Mouse (Mus musculus): Measurements from ENCODE around the gene Stk36. TPM values are rescaled to one million over a fixed set of nuclear protein-coding genes. Genes with fewer than 3 reads are reported as not detected.

Gene Stk36
- polyA plus RNA-seq, 2 experiments: 0.08 to 0.17 TPM

GRCm38 (mm10) chr1:74668371-74668770 lies 67.1 kb downstream of the Stk36 start:
- 58% methylated on average over 3 of the region's 3 CpGs for WGBS (ENCODE audit: insufficient replicate concordance)
- no peak for TF ChIP-seq CTCF (IDR thresholded peaks at IDR 0.05; ENCODE audit: low read depth)
- TF ChIP-seq EP300 (IDR thresholded peaks at IDR 0.05; ENCODE audit: low read depth): no peak
- H3K9me3 ChIP-seq (ENCODE audit: control insufficient read depth, low read length): no peaks in the 10 kb centered on the region
- H3K4me1 ChIP-seq (replicated peaks; ENCODE audit: control insufficient read depth in 2 of 2, insufficient read depth in 2 of 2, low read length in 1 of 2): peaks cover 0 to 5% of the 10 kb centered on the region in 2 experiments; a peak in 3 of 4 replicates
- H3K27me3 ChIP-seq (ENCODE audit: control insufficient read depth, insufficient read depth, low read length): no peaks in the 10 kb centered on the region
- ATAC-seq (ENCODE audit: insufficient read depth): no peak
- no peak overlapping the region for H3K9ac ChIP-seq (replicated peaks)
- no peak for DNase-seq (ENCODE audit: low read depth in 3 of 3, low spot score in 3 of 3)
- no peak overlapping the region for H3K27ac ChIP-seq
- H3K4me2 ChIP-seq (ENCODE audit: low read depth): no peak overlapping the region
- no peaks in the 10 kb centered on the region; the same call in 1 of the 2 replicates for H3K36me3 ChIP-seq (replicated peaks; ENCODE audit: control insufficient read depth, insufficient read depth, low read depth)
- no peak overlapping the region for H3K4me3 ChIP-seq (ENCODE audit: insufficient read depth in 1 of 2, low read depth in 2 of 2, low read length in 2 of 2)

- H3K27ac ChIP-seq: no peak overlapping the region
- TF ChIP-seq EP300 (IDR thresholded peaks at IDR 0.05; ENCODE audit: low read depth): no peak
- TF ChIP-seq CTCF (IDR thresholded peaks at IDR 0.05; ENCODE audit: low read depth): no peak
- H3K27me3 ChIP-seq (ENCODE audit: control insufficient read depth, insufficient read depth, low read length): no peaks in the 10 kb centered on the region
- H3K4me1 ChIP-seq (replicated peaks; ENCODE audit: control insufficient read depth in 2 of 2, insufficient read depth in 2 of 2, low read length in 1 of 2): peaks cover 0 to 3% of the 10 kb centered on the region in 2 experiments; a peak in 3 of 4 replicates
- no peak for ATAC-seq (ENCODE audit: insufficient read depth)
- H3K4me3 ChIP-seq (ENCODE audit: insufficient read depth in 1 of 2, low read depth in 2 of 2, low read length in 2 of 2): no peak overlapping the region
- no peak for DNase-seq (ENCODE audit: low read depth in 3 of 3, low spot score in 3 of 3)
- no peaks in the 10 kb centered on the region; the same call in 1 of the 2 replicates for H3K36me3 ChIP-seq (replicated peaks; ENCODE audit: control insufficient read depth, insufficient read depth, low read depth)
- no peak overlapping the region for H3K9ac ChIP-seq (replicated peaks)
- H3K9me3 ChIP-seq (ENCODE audit: control insufficient read depth, low read length): no peaks in the 10 kb centered on the region
- H3K4me2 ChIP-seq (ENCODE audit: low read depth): no peak overlapping the region
- WGBS (ENCODE audit: insufficient replicate concordance): 53% methylated on average over 7 of the region's 7 CpGs
These were observed 71.5 kb downstream of the Stk36 start for GRCm38 (mm10) chr1:74672731-74673130.

- Histone ChIP-seq H3K9ac (replicated peaks) (no peak overlapping the region), H3K27ac (no peak overlapping the region), H3K4me1 (replicated peaks; ENCODE audit: control insufficient read depth in 2 of 2, insufficient read depth in 2 of 2, low read length in 1 of 2) (peaks cover 0 to 3% of the 10 kb centered on the region in 2 experiments; a peak in 2 of 4 replicates), H3K4me3 (ENCODE audit: insufficient read depth in 1 of 2, low read depth in 2 of 2, low read length in 2 of 2) (no peak overlapping the region), H3K36me3 (replicated peaks; ENCODE audit: control insufficient read depth, insufficient read depth, low read depth) (peaks cover 3% of the 10 kb centered on the region), H3K4me2 (ENCODE audit: low read depth) (no peak overlapping the region), H3K9me3 (ENCODE audit: control insufficient read depth, low read length) (no peaks in the 10 kb centered on the region), H3K27me3 (ENCODE audit: control insufficient read depth, insufficient read depth, low read length) (no peaks in the 10 kb centered on the region)
- DNase-seq (ENCODE audit: low read depth in 3 of 3, low spot score in 3 of 3) (no peak), ATAC-seq (ENCODE audit: insufficient read depth) (no peak)
- TF ChIP-seq EP300 (IDR thresholded peaks at IDR 0.05; ENCODE audit: low read depth) (no peak), CTCF (IDR thresholded peaks at IDR 0.05; ENCODE audit: low read depth) (no peak)
- WGBS (ENCODE audit: insufficient replicate concordance): 74% methylated on average over 3 of the region's 3 CpGs
These were observed 75.6 kb downstream of the Stk36 start for GRCm38 (mm10) chr1:74676863-74677262.

- H3K36me3 ChIP-seq (replicated peaks; ENCODE audit: control insufficient read depth, insufficient read depth, low read depth): peaks cover 5% of the 10 kb centered on the region
- no peak for TF ChIP-seq EP300 (IDR thresholded peaks at IDR 0.05; ENCODE audit: low read depth)
- no peak for TF ChIP-seq CTCF (IDR thresholded peaks at IDR 0.05; ENCODE audit: low read depth)
- no peak overlapping the region for H3K9ac ChIP-seq (replicated peaks)
- no peaks in the 10 kb centered on the region; a peak in 2 of 4 replicates for H3K4me1 ChIP-seq (replicated peaks; ENCODE audit: control insufficient read depth in 2 of 2, insufficient read depth in 2 of 2, low read length in 1 of 2)
- no peak for DNase-seq (ENCODE audit: low read depth in 3 of 3, low spot score in 3 of 3)
- no peak overlapping the region for H3K4me2 ChIP-seq (ENCODE audit: low read depth)
- no peak overlapping the region for H3K27ac ChIP-seq
- H3K9me3 ChIP-seq (ENCODE audit: control insufficient read depth, low read length): no peaks in the 10 kb centered on the region
- no peak for ATAC-seq (ENCODE audit: insufficient read depth)
- H3K27me3 ChIP-seq (ENCODE audit: control insufficient read depth, insufficient read depth, low read length): no peaks in the 10 kb centered on the region
- 59% methylated on average over 1 of the region's 1 CpGs for WGBS (ENCODE audit: insufficient replicate concordance)
- H3K4me3 ChIP-seq (ENCODE audit: insufficient read depth in 1 of 2, low read depth in 2 of 2, low read length in 2 of 2): no peak overlapping the region
These were observed 76.6 kb downstream of the Stk36 start for GRCm38 (mm10) chr1:74677843-74678242.

Small RNAs within 50 kb of the gene (microRNA-seq; reads per million reads assigned to microRNA genes)
- not detected for gene Gm25035

Other genes starting within 250 kb of the Stk36 start
- gene Catip, start 239.3 kb upstream of the Stk36 start, polyA plus RNA-seq (2012; rRNA removed): 0.05 and 0.10 TPM in 2 replicates
- gene Catip, start 239.3 kb upstream of the Stk36 start, polyA plus RNA-seq (2014; fragmentation: Nextera tagmentation; extraction: Ambion mirVana): not detected in 2 replicates
- gene Slc11a1, start 226.2 kb upstream of the Stk36 start, polyA plus RNA-seq (2012; rRNA removed): 9.2 and 13.7 TPM in 2 replicates
- 8.3 and 8.7 TPM in 2 replicates for gene Slc11a1, start 226.2 kb upstream of the Stk36 start, polyA plus RNA-seq (2014; fragmentation: Nextera tagmentation; extraction: Ambion mirVana)
- 36.0 and 39.6 TPM in 2 replicates for gene Ctdsp1, start 209.9 kb upstream of the Stk36 start, polyA plus RNA-seq (2012; rRNA removed)
- gene Ctdsp1, start 209.9 kb upstream of the Stk36 start, polyA plus RNA-seq (2014; fragmentation: Nextera tagmentation; extraction: Ambion mirVana): 37.6 and 40.3 TPM in 2 replicates
- gene Vil1, start 192.1 kb upstream of the Stk36 start, polyA plus RNA-seq (2012; rRNA removed): 0.39 and 0.62 TPM in 2 replicates
- 0.40 and 0.50 TPM in 2 replicates for gene Vil1, start 192.1 kb upstream of the Stk36 start, polyA plus RNA-seq (2014; fragmentation: Nextera tagmentation; extraction: Ambion mirVana)
- gene Cnot9, start 95.4 kb upstream of the Stk36 start, polyA plus RNA-seq (2012; rRNA removed): 18.4 and 23.8 TPM in 2 replicates
- 39.7 and 42.4 TPM in 2 replicates for gene Cnot9, start 95.4 kb upstream of the Stk36 start, polyA plus RNA-seq (2014; fragmentation: Nextera tagmentation; extraction: Ambion mirVana)
- gene Plcd4, start 58.6 kb upstream of the Stk36 start, polyA plus RNA-seq (2012; rRNA removed): 0.01 TPM in 1 of 2 replicates, not detected in the other
- gene Plcd4, start 58.6 kb upstream of the Stk36 start, polyA plus RNA-seq (2014; fragmentation: Nextera tagmentation; extraction: Ambion mirVana): 0.09 TPM in 1 of 2 replicates, not detected in the other
- gene Usp37, start 57.2 kb upstream of the Stk36 start, polyA plus RNA-seq (2012; rRNA removed): 2.6 and 4.4 TPM in 2 replicates
- 11.4 and 13.5 TPM in 2 replicates for gene Usp37, start 57.2 kb upstream of the Stk36 start, polyA plus RNA-seq (2014; fragmentation: Nextera tagmentation; extraction: Ambion mirVana)
- 3.0 TPM in 2 replicates for gene Zfp142, start 13.2 kb upstream of the Stk36 start, polyA plus RNA-seq (2012; rRNA removed)
- gene Zfp142, start 13.2 kb upstream of the Stk36 start, polyA plus RNA-seq (2014; fragmentation: Nextera tagmentation; extraction: Ambion mirVana): 0.94 and 1.5 TPM in 2 replicates
- gene Bcs1l, start 13.2 kb upstream of the Stk36 start, polyA plus RNA-seq (2012; rRNA removed): 9.2 and 9.5 TPM in 2 replicates
- 9.1 and 10.2 TPM in 2 replicates for gene Bcs1l, start 13.2 kb upstream of the Stk36 start, polyA plus RNA-seq (2014; fragmentation: Nextera tagmentation; extraction: Ambion mirVana)
- 21.9 and 24.0 TPM in 2 replicates for gene Rnf25, start within 50 bp of the Stk36 start, polyA plus RNA-seq (2012; rRNA removed)
- 2.1 and 2.6 TPM in 2 replicates for gene Rnf25, start within 50 bp of the Stk36 start, polyA plus RNA-seq (2014; fragmentation: Nextera tagmentation; extraction: Ambion mirVana)
- gene Ttll4, start 60.3 kb downstream of the Stk36 start, polyA plus RNA-seq (2012; rRNA removed): 5.4 and 6.5 TPM in 2 replicates
- 6.2 and 6.5 TPM in 2 replicates for gene Ttll4, start 60.3 kb downstream of the Stk36 start, polyA plus RNA-seq (2014; fragmentation: Nextera tagmentation; extraction: Ambion mirVana)
- gene Cyp27a1, start 112.1 kb downstream of the Stk36 start, polyA plus RNA-seq (2012; rRNA removed): 2.5 and 3.3 TPM in 2 replicates
- gene Cyp27a1, start 112.1 kb downstream of the Stk36 start, polyA plus RNA-seq (2014; fragmentation: Nextera tagmentation; extraction: Ambion mirVana): 3.4 and 5.0 TPM in 2 replicates
- not detected in 2 replicates for gene Prkag3, start 147.8 kb downstream of the Stk36 start, polyA plus RNA-seq (2012; rRNA removed)
- gene Prkag3, start 147.8 kb downstream of the Stk36 start, polyA plus RNA-seq (2014; fragmentation: Nextera tagmentation; extraction: Ambion mirVana): not detected in 2 replicates
- gene Wnt6, start 170.4 kb downstream of the Stk36 start, polyA plus RNA-seq (2012; rRNA removed): 0.04 and 0.10 TPM in 2 replicates
- gene Wnt6, start 170.4 kb downstream of the Stk36 start, polyA plus RNA-seq (2014; fragmentation: Nextera tagmentation; extraction: Ambion mirVana): 0.06 TPM in 1 of 2 replicates, not detected in the other
- not detected in 2 replicates for gene Wnt10a, start 190.1 kb downstream of the Stk36 start, polyA plus RNA-seq (2012; rRNA removed)
- not detected in 2 replicates for gene Wnt10a, start 190.1 kb downstream of the Stk36 start, polyA plus RNA-seq (2014; fragmentation: Nextera tagmentation; extraction: Ambion mirVana)

Measured in liver, embryonic 14.5 days (tissue).